8 mouse cellular contexts compared by ENCODE assay signal in genomic region chr3:100488251-100489132, GRCm38 (mm10). TPM values are rescaled to one million over a fixed set of nuclear protein-coding genes. Genes with fewer than 3 reads are reported as not detected.
A peak's percentile ranks its signal among the peaks of the same experiment; 100 is the strongest.
DNase-seq lines count a peak whose midpoint lies in the region; ATAC-seq and TF ChIP-seq lines count a peak whose summit lies in the region.

No protein-coding gene starts in this region.

- H3K4me3 ChIP-seq in C2C12 (ENCODE audit: insufficient read depth, poor library complexity, severe bottlenecking): peak overlapping the region; percentile 18
- H3K4me3 ChIP-seq in embryonic fibroblast, embryonic 13.5 days (ENCODE audit: insufficient read depth, low read length): peak overlapping the region; percentile 56
- peak overlapping the region; percentile 76 for H3K4me3 ChIP-seq in heart, embryonic 11.5 days (ENCODE audit: low read depth, low read length)
- peak overlapping the region; percentile 62 for H3K4me3 ChIP-seq in kidney, embryonic 14.5 days (ENCODE audit: low read length)
- H3K4me3 ChIP-seq in liver, embryonic 15.5 days (replicated peaks): peak overlapping the region; percentile 96
- peak overlapping the region; percentile 55 for H3K4me3 ChIP-seq in neural tube, embryonic 11.5 days (ENCODE audit: low read depth, low read length)
- H3K4me3 ChIP-seq in testis, adult 2 months (ENCODE audit: control insufficient read depth, low read depth, low read length): peak overlapping the region; percentile 94

- peak overlapping the region; percentile 99 for H3K4me2 ChIP-seq in heart, embryonic 11.5 days
- peak overlapping the region; percentile 98 for H3K4me2 ChIP-seq in kidney, embryonic 14.5 days (replicated peaks; ENCODE audit: low read depth, low read length)
- peak overlapping the region; percentile 88 for H3K4me2 ChIP-seq in liver, embryonic 15.5 days
- H3K4me2 ChIP-seq in neural tube, embryonic 11.5 days (ENCODE audit: low read depth): peak overlapping the region; percentile 91

- TF ChIP-seq CTCF in C2C12 (IDR thresholded peaks at IDR 0.05; ENCODE audit: control insufficient read depth, insufficient read depth, insufficient read length): no peak
- no peak for TF ChIP-seq CTCF in embryonic fibroblast, embryonic 13.5 days (IDR thresholded peaks at IDR 0.05; ENCODE audit: borderline replicate concordance, insufficient read depth, low read length)
- TF ChIP-seq CTCF in testis, adult 2 months (IDR thresholded peaks at IDR 0.05; ENCODE audit: control insufficient read depth, insufficient read depth, insufficient replicate concordance, low read depth, low read length): no peak

- peak overlapping the region; percentile 66 for H3ac ChIP-seq in C2C12 (ENCODE audit: control insufficient read depth, insufficient read length, low read depth)

- no peaks in the 10 kb centered on the region for H3K4me1 ChIP-seq in embryonic fibroblast, embryonic 13.5 days (ENCODE audit: control insufficient read depth, insufficient read depth, low read length)
- peaks cover 7% of the 10 kb centered on the region; the same call in 1 of the 2 replicates for H3K4me1 ChIP-seq in heart, embryonic 11.5 days (ENCODE audit: control insufficient read depth, insufficient read depth, low read length)
- H3K4me1 ChIP-seq in kidney, embryonic 14.5 days (ENCODE audit: control insufficient read depth, insufficient read depth, low read length): peaks cover 5% of the 10 kb centered on the region
- H3K4me1 ChIP-seq in liver, embryonic 15.5 days (replicated peaks): peaks cover 59% of the 10 kb centered on the region
- peaks cover 4% of the 10 kb centered on the region; the same call in 1 of the 2 replicates for H3K4me1 ChIP-seq in neural tube, embryonic 11.5 days (ENCODE audit: control insufficient read depth, insufficient read depth, low read length)
- peaks cover 3% of the 10 kb centered on the region for H3K4me1 ChIP-seq in testis, adult 2 months (ENCODE audit: control insufficient read depth, insufficient read depth, low read length)

- H3K36me3 ChIP-seq in C2C12 (ENCODE audit: control insufficient read depth, insufficient read depth): no peaks in the 10 kb centered on the region
- H3K36me3 ChIP-seq in heart, embryonic 11.5 days (ENCODE audit: control insufficient read depth, insufficient read depth, low read length): no peaks in the 10 kb centered on the region
- H3K36me3 ChIP-seq in kidney, embryonic 14.5 days (ENCODE audit: control insufficient read depth, insufficient read depth, low read length): no peaks in the 10 kb centered on the region
- H3K36me3 ChIP-seq in liver, embryonic 15.5 days (replicated peaks): no peaks in the 10 kb centered on the region
- no peaks in the 10 kb centered on the region for H3K36me3 ChIP-seq in neural tube, embryonic 11.5 days (ENCODE audit: control insufficient read depth, insufficient read depth, low read length)
- no peaks in the 10 kb centered on the region for H3K36me3 ChIP-seq in testis, adult 2 months (ENCODE audit: control insufficient read depth, insufficient read depth, low read length)

- no peak for TF ChIP-seq POLR2A in embryonic fibroblast, embryonic 13.5 days (IDR thresholded peaks at IDR 0.05; ENCODE audit: low read depth, low read length)
- TF ChIP-seq POLR2A in testis, adult 2 months (IDR thresholded peaks at IDR 0.05; ENCODE audit: control insufficient read depth, low read depth, low read length): no peak; the same call in 1 of the 2 replicates

- no peaks in the 10 kb centered on the region for H3K79me2 ChIP-seq in C2C12 (ENCODE audit: control insufficient read depth, insufficient read depth)

- no peak overlapping the region for H3K27ac ChIP-seq in embryonic fibroblast, embryonic 13.5 days (ENCODE audit: insufficient read depth, low read length)
- H3K27ac ChIP-seq in heart, embryonic 11.5 days (ENCODE audit: low read depth, low read length): peak overlapping the region; percentile 7; the same call in 1 of the 2 replicates
- H3K27ac ChIP-seq in kidney, embryonic 14.5 days (ENCODE audit: low read depth, low read length): no peak overlapping the region
- peak overlapping the region; percentile 99 for H3K27ac ChIP-seq in liver, embryonic 15.5 days (replicated peaks)
- no peak overlapping the region for H3K27ac ChIP-seq in neural tube, embryonic 11.5 days (ENCODE audit: low read depth, low read length)
- H3K27ac ChIP-seq in testis, adult 2 months (ENCODE audit: control insufficient read depth, insufficient read depth, low read depth, low read length): peak overlapping the region; percentile 55

- DNase-seq in adrenal gland, postnatal 14 days: peak; percentile 88
- peak; percentile 48 for DNase-seq in neural tube, embryonic 11.5 days (ENCODE audit: low spot score)

- under 1% methylated on average over 58 of the region's 66 CpGs for WGBS in heart, embryonic 11.5 days (ENCODE audit: insufficient replicate concordance)
- under 1% methylated on average over 65 of the region's 66 CpGs for WGBS in kidney, embryonic 14.5 days
- under 1% methylated on average over 66 of the region's 66 CpGs for WGBS in liver, embryonic 15.5 days (ENCODE audit: insufficient replicate concordance)
- WGBS in neural tube, embryonic 11.5 days: under 1% methylated on average over 64 of the region's 66 CpGs

- H3K27me3 ChIP-seq in C2C12 (ENCODE audit: control insufficient read depth, insufficient read depth, insufficient read length): peaks cover 11% of the 10 kb centered on the region
- peaks cover 10% of the 10 kb centered on the region for H3K27me3 ChIP-seq in heart, embryonic 11.5 days (ENCODE audit: control insufficient read depth, insufficient read depth, low read length)
- H3K27me3 ChIP-seq in kidney, embryonic 14.5 days (ENCODE audit: control insufficient read depth, insufficient read depth, low read length): peaks cover 23% of the 10 kb centered on the region
- H3K27me3 ChIP-seq in liver, embryonic 15.5 days: peaks cover 33% of the 10 kb centered on the region
- peaks cover 31% of the 10 kb centered on the region for H3K27me3 ChIP-seq in neural tube, embryonic 11.5 days (ENCODE audit: control insufficient read depth, insufficient read depth, low read length)
- no peaks in the 10 kb centered on the region for H3K27me3 ChIP-seq in testis, adult 2 months (ENCODE audit: control insufficient read depth, insufficient read depth, low read length)

- H3K9me3 ChIP-seq in heart, embryonic 11.5 days (replicated peaks; ENCODE audit: control insufficient read depth, low read length): no peaks in the 10 kb centered on the region
- H3K9me3 ChIP-seq in kidney, embryonic 14.5 days (ENCODE audit: control insufficient read depth, low read length): no peaks in the 10 kb centered on the region
- no peaks in the 10 kb centered on the region for H3K9me3 ChIP-seq in liver, embryonic 15.5 days (replicated peaks)
- no peaks in the 10 kb centered on the region for H3K9me3 ChIP-seq in neural tube, embryonic 11.5 days (ENCODE audit: control insufficient read depth, low read length)

- peak; percentile 27; the same call in 1 of the 2 replicates for ATAC-seq in heart, embryonic 11.5 days (replicated peaks; ENCODE audit: insufficient number of reproducible peaks, low FRiP score, low TSS enrichment)
- ATAC-seq in kidney, embryonic 14.5 days (ENCODE audit: low FRiP score, low TSS enrichment): peak; percentile 16; the same call in 1 of the 2 replicates
- ATAC-seq in liver, embryonic 15.5 days (ENCODE audit: insufficient read depth): peak; percentile 41
- ATAC-seq in neural tube, embryonic 11.5 days (ENCODE audit: insufficient read depth, low FRiP score, low TSS enrichment): peak; percentile 48; the same call in 1 of the 2 replicates

- peak overlapping the region; percentile 69 for H3K9ac ChIP-seq in heart, embryonic 11.5 days (ENCODE audit: low read depth, low read length)
- H3K9ac ChIP-seq in kidney, embryonic 14.5 days (ENCODE audit: low read depth, low read length): peak overlapping the region; percentile 53
- peak overlapping the region; percentile 97 for H3K9ac ChIP-seq in liver, embryonic 15.5 days
- peak overlapping the region; percentile 45 for H3K9ac ChIP-seq in neural tube, embryonic 11.5 days (ENCODE audit: low read length)

- H3K79me3 ChIP-seq in C2C12 (ENCODE audit: low read depth): no peaks in the 10 kb centered on the region

TF ChIP-seq in C2C12, 6 proteins besides CTCF, POLR2A, EP300 and RAD21:
- TF ChIP-seq MYOD1 (IDR thresholded peaks at IDR 0.05; ENCODE audit: control insufficient read depth, insufficient read length, low read depth) (no peak), FOSL1 (IDR thresholded peaks at IDR 0.05; ENCODE audit: insufficient read depth, low read length, poor library complexity, severe bottlenecking) (no peak), MYOG (IDR thresholded peaks at IDR 0.05; ENCODE audit: control insufficient read depth, extremely low read depth, insufficient read length) (no peak), MAX (IDR thresholded peaks at IDR 0.05) (no peak), USF1 (IDR thresholded peaks at IDR 0.05; ENCODE audit: low read depth) (no peak), CEBPB (IDR thresholded peaks at IDR 0.05; ENCODE audit: low read depth) (no peak)
TF ChIP-seq in C2C12: peak in this region for 0.

RNA-seq across cellular contexts. Expression of gene Tent5c, which starts 0.6 kb away (rescaled TPM):
- polyA plus RNA-seq in C2C12 (2012; fragmentation: generic; extraction: Trizol): 0.21 TPM
- total RNA-seq in adrenal gland, postnatal 14 days (2021): 39.4 and 51.7 TPM in 2 replicates
- 0.52 and 0.67 TPM in 2 replicates for polyA plus RNA-seq in embryonic fibroblast, embryonic 13.5 days (2011; ENCODE audit: insufficient read length, low read depth, missing spikeins)
- polyA plus RNA-seq in heart, embryonic 11.5 days (2014; fragmentation: Nextera tagmentation; extraction: Ambion mirVana): 7.4 and 8.3 TPM in 2 replicates
- 1.8 and 5.7 TPM in 2 replicates for polyA plus RNA-seq in kidney, embryonic 14.5 days (2014; fragmentation: Nextera tagmentation; extraction: Ambion mirVana)
- 94.2 and 107 TPM in 2 replicates for polyA plus RNA-seq in liver, embryonic 15.5 days (2015; fragmentation: Nextera tagmentation; extraction: Ambion mirVana)
- 2.6 and 3.0 TPM in 2 replicates for polyA plus RNA-seq in neural tube, embryonic 11.5 days (2014; fragmentation: Nextera tagmentation; extraction: Ambion mirVana)
- polyA plus RNA-seq in testis, adult 2 months (2012; rRNA removed): 240 and 248 TPM in 2 replicates

Comparison
In these comparisons a context has a peak if more than half of its experiments do, and no peak if none do; other contexts are left out.
1. H3K4me3 ChIP-seq: peak in every context shown above with its lines; median percentile 96 in liver, embryonic 15.5 days; 94 in testis, adult 2 months; 76 in heart, embryonic 11.5 days; 62 in kidney, embryonic 14.5 days; 56 in embryonic fibroblast, embryonic 13.5 days; 55 in neural tube, embryonic 11.5 days; 18 in C2C12.
2. H3K27ac ChIP-seq: peak in heart, embryonic 11.5 days (single experiment), liver, embryonic 15.5 days (single experiment) and testis, adult 2 months (single experiment); none in embryonic fibroblast, embryonic 13.5 days (single experiment), kidney, embryonic 14.5 days (single experiment) and neural tube, embryonic 11.5 days (single experiment).
3. H3K9ac ChIP-seq: peak in every context shown above with its lines; median percentile 97 in liver, embryonic 15.5 days; 69 in heart, embryonic 11.5 days; 53 in kidney, embryonic 14.5 days; 45 in neural tube, embryonic 11.5 days.
4. RNA of gene Tent5c, which starts 0.6 kb away (polyA plus RNA-seq): 240 to 248 TPM in testis, adult 2 months and 94.2 to 107 TPM in liver, embryonic 15.5 days; 7.4 to 8.3 TPM in heart, embryonic 11.5 days, 1.8 to 5.7 TPM in kidney, embryonic 14.5 days, 2.6 to 3.0 TPM in neural tube, embryonic 11.5 days, 0.52 to 0.67 TPM in embryonic fibroblast, embryonic 13.5 days and 0.21 TPM in C2C12 (single experiment); every median in the first group is over 10 times any median in the second.
5. Peak in every context shown above with its lines, with median percentiles within 50 percentile points of each other: ATAC-seq and H3K4me2 ChIP-seq.